Mouse (Mus musculus) ES-CJ7 (cell line): ENCODE measurements around the gene Tlr2.
"Not testable (repeated sequence)": the region's sequence is repeated elsewhere in the genome, so short reads cannot be mapped to it uniquely, and the experiment has no call there.

ENCODE experiments used
- DNase-seq: peaks from one replicate; pipeline ENCODE4 v3.0.0; 2011; ENCODE audit warnings: low read depth, low spot score

Tlr2 gene

GRCm38 (mm10) chr3:83841095-83841850 lies at the start of gene Tlr2:
Gene Tlr2 (minus strand): TSS chr3:83841767.
- DNase-seq, result peak; percentile 59

- DNase-seq, result no peak
These were observed 43.6 kb upstream of the Tlr2 start for GRCm38 (mm10) chr3:83885163-83885562.

- peak; percentile 62 for DNase-seq
These were observed 37.9 kb upstream of the Tlr2 start for GRCm38 (mm10) chr3:83879261-83880050.

GRCm38 (mm10) chr3:83878801-83879200 lies 37.2 kb upstream of the Tlr2 start:
- DNase-seq, result peak; percentile 28

- no peak for DNase-seq
These were observed 34.7 kb upstream of the Tlr2 start for GRCm38 (mm10) chr3:83876299-83876698.

GRCm38 (mm10) chr3:83875078-83875477 lies 33.5 kb upstream of the Tlr2 start:
- not testable (repeated sequence) for DNase-seq

GRCm38 (mm10) chr3:83872853-83873252 lies 31.3 kb upstream of the Tlr2 start:
- DNase-seq, result peak; percentile 91

- DNase-seq, result peak; percentile 87
These were observed 30.4 kb upstream of the Tlr2 start for GRCm38 (mm10) chr3:83871962-83872361.

- DNase-seq, result not testable (repeated sequence)
These were observed 30.0 kb upstream of the Tlr2 start for GRCm38 (mm10) chr3:83871559-83871958.

- peak; percentile 32 for DNase-seq
These were observed 28.2 kb upstream of the Tlr2 start for GRCm38 (mm10) chr3:83869776-83870175.

- not testable (repeated sequence) for DNase-seq
These were observed 25.5 kb upstream of the Tlr2 start for GRCm38 (mm10) chr3:83867026-83867425.

GRCm38 (mm10) chr3:83865216-83865615 lies 23.6 kb upstream of the Tlr2 start:
- DNase-seq, result no peak

- DNase-seq, result no peak
These were observed 22.5 kb upstream of the Tlr2 start for GRCm38 (mm10) chr3:83864064-83864548.

- DNase-seq, result no peak
These were observed 21.4 kb upstream of the Tlr2 start for GRCm38 (mm10) chr3:83862956-83863355.

GRCm38 (mm10) chr3:83859595-83859994 lies 18.0 kb upstream of the Tlr2 start:
- no peak for DNase-seq

- no peak for DNase-seq
These were observed 17.5 kb upstream of the Tlr2 start for GRCm38 (mm10) chr3:83859071-83859470.

- no peak for DNase-seq
These were observed 16.1 kb upstream of the Tlr2 start for GRCm38 (mm10) chr3:83857621-83858020.

GRCm38 (mm10) chr3:83855643-83856042 lies 14.1 kb upstream of the Tlr2 start:
- DNase-seq, result no peak

GRCm38 (mm10) chr3:83849341-83849740 lies 7.8 kb upstream of the Tlr2 start:
- DNase-seq, result no peak

- no peak for DNase-seq
These were observed 3.4 kb upstream of the Tlr2 start for GRCm38 (mm10) chr3:83844766-83845520.

- DNase-seq, result no peak
These were observed 2.1 kb downstream of the Tlr2 start for GRCm38 (mm10) chr3:83839477-83839876.

GRCm38 (mm10) chr3:83836685-83837084 lies 4.9 kb downstream of the Tlr2 start:
- DNase-seq, result peak; percentile 30
